Mouse (Mus musculus): ENCODE data around the gene Tmem135.

DNA sequence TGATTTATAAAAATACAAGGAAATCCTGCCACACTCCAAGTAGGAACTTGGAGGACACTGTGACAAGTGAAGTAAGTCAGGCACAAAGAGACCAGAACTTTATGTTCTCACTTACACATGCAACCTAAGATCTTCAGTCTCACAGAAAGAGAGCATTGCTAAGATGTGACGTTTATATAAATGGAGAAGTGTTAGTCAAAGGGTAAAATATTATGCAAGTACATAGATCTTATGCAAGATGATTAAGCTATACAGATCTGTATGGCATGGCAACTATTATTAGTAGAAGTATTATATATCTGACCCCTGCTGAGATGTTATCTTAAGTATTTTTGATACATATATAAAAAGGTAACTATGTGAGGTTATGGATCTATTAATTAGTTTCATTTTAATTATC is 8.6 kb downstream of the Tmem135 start:
- TF ChIP-seq USF1 (IDR thresholded peaks at IDR 0.05; ENCODE audit: low read depth): no peak
- TF ChIP-seq POLR2A (IDR thresholded peaks at IDR 0.05; ENCODE audit: insufficient read length, low read depth): no peak
- no peak for TF ChIP-seq POLR2AphosphoS2 (IDR thresholded peaks at IDR 0.05; ENCODE audit: insufficient read length, low read depth)
- no peak for TF ChIP-seq MYOD1 (IDR thresholded peaks at IDR 0.05; ENCODE audit: control insufficient read depth in 1 of 3, insufficient read length in 2 of 3, low read depth in 2 of 3)
- no peak for TF ChIP-seq MYOG (IDR thresholded peaks at IDR 0.05; ENCODE audit: control insufficient read depth in 1 of 3, insufficient read depth in 1 of 3, insufficient read length in 2 of 3, low read depth in 2 of 3)
- TF ChIP-seq E2F4 (IDR thresholded peaks at IDR 0.05; ENCODE audit: insufficient read depth): no peak
- TF ChIP-seq TCF12 (IDR thresholded peaks at IDR 0.05; ENCODE audit: insufficient read depth, poor library complexity, severe bottlenecking): no peak
- no peak for TF ChIP-seq MAX (IDR thresholded peaks at IDR 0.05; ENCODE audit: low read depth)
- TF ChIP-seq CEBPB (IDR thresholded peaks at IDR 0.05; ENCODE audit: insufficient read depth, poor library complexity, severe bottlenecking): no peak
- TF ChIP-seq TCF3 (IDR thresholded peaks at IDR 0.05; ENCODE audit: insufficient read length, low read depth): no peak
- no peak for TF ChIP-seq SRF (IDR thresholded peaks at IDR 0.05; ENCODE audit: control insufficient read depth, insufficient read length, low read depth)
- no peak for TF ChIP-seq REST (IDR thresholded peaks at IDR 0.05; ENCODE audit: insufficient read depth, insufficient read length)
